Mouse (Mus musculus) myocyte (in vitro differentiated cells): ENCODE measurements around the gene Noxa1.

ENCODE experiments used
- POLR2A ChIP-seq: IDR thresholded peaks from one replicate; pipeline ENCODE4 v1.6.1; 2011; ENCODE audit warnings: low read depth, mild to moderate bottlenecking, control low read depth, moderate library complexity; ENCODE audit not compliant: insufficient read length
- USF1 ChIP-seq: IDR thresholded peaks from one replicate; pipeline ENCODE4 v1.6.1; 2011; ENCODE audit warnings: low read depth, mild to moderate bottlenecking, control low read depth, moderate library complexity

DNA sequence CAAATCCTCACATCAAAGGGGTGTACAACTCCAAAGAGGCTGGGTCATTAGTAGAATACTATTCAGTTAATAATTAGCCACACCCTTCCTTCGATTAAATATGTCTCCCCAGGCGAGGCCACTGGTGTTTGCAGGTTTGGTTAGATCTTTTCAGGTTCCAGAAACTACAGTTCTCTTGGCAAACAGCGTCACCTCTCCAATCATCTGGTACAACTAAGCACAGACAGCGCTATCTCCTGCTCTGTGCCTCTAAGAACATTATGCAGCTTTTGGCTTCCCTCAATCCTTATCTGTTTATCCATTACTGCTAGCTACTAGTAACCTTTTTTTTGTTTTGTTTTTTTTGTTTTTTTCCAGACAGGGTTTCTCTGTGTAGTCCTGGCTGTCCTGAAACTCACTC is 25.4 kb downstream of the Noxa1 start:
- no peak for TF ChIP-seq POLR2A
- TF ChIP-seq USF1 = no peak
